Mouse (Mus musculus): ENCODE results near the gene Siae. TPM values are rescaled to one million over a fixed set of nuclear protein-coding genes. Genes with fewer than 3 reads are reported as not detected.

The Siae gene
- polyA plus RNA-seq, 1 experiment = not detected

DNA sequence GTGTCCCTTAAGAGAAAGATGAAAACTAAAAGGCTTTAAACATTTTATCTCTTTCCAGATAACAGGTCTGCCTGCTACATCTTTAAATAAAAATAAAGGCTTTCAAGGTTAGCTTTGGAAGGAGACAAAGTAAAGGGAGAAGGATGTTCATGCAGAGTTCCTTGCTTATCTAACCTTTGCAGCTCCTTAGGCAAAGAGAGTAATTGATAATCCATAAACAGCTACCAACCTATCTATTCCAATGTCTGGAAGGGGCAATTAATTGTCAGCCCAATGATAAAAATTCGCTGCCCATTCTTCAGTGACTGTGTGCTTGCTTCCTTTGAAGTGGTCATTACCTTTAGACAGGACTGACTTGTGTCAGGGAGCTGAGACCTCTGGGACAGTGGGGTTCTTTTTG is 8.3 kb downstream of the Siae start:
- no peak overlapping the region for H3K4me3 ChIP-seq (ENCODE audit: insufficient read depth, low read depth, low read length)
- H3K27ac ChIP-seq (ENCODE audit: insufficient read depth, low read depth, low read length) = no peak overlapping the region
- WGBS = 80% methylated on average over 1 of the region's 1 CpGs
- TF ChIP-seq CTCF (IDR thresholded peaks at IDR 0.05; ENCODE audit: insufficient read depth, low read depth, low read length) (no peak), POLR2A (IDR thresholded peaks at IDR 0.05; ENCODE audit: insufficient read depth, low read depth, low read length) (no peak)
- H3K4me1 ChIP-seq (ENCODE audit: control insufficient read depth, insufficient read depth, low read length) = peaks cover 14% of the 10 kb centered on the region

DNA sequence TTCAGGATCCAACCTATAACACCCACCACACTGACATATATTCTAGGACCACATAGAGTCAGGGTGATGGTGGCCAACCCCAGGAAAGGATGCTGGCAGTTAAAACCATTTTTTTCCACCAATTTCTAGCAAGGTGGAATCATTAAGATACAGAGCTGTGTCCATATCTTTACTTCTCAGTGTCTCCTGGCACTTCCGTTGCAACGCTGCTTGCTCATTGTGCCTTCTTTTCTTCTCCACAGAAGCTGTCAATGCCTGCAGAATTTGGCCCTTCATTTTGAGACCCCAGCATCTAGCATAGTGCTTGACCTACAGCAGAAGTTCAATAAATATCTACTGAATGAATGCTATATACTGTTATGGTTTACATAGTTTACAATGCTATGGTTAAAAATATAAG is 11.5 kb downstream of the Siae start:
- 77% methylated on average over 2 of the region's 2 CpGs for WGBS
- Histone ChIP-seq H3K27ac (ENCODE audit: insufficient read depth, low read depth, low read length) (no peak overlapping the region), H3K4me3 (ENCODE audit: insufficient read depth, low read depth, low read length) (no peak overlapping the region), H3K4me1 (ENCODE audit: control insufficient read depth, insufficient read depth, low read length) (peaks cover 15% of the 10 kb centered on the region)
- TF ChIP-seq CTCF (IDR thresholded peaks at IDR 0.05; ENCODE audit: insufficient read depth, low read depth, low read length) (no peak), POLR2A (IDR thresholded peaks at IDR 0.05; ENCODE audit: insufficient read depth, low read depth, low read length) (no peak)

DNA sequence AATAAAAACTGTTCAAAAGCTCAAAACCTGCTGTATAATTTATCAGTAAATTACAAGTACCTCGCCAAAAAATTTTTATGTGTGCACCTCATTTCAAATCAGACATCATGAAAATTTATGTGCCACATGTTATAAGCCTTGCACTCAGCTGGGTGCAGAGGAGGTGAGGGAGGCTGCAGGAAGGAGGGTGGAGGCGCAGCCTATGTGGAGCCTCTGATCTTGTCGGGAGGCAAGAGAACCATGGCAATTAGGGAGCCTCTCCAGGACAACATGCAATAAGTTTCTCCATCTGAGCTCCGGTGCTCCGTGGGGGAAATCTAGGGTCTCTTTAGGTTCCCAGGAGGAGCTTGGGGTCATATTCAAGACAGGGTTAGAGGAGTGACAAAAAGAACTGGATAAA is 12.0 kb downstream of the Siae start:
- TF ChIP-seq POLR2A (IDR thresholded peaks at IDR 0.05; ENCODE audit: insufficient read depth, low read depth, low read length) = no peak
- TF ChIP-seq CTCF (IDR thresholded peaks at IDR 0.05; ENCODE audit: insufficient read depth, low read depth, low read length) = no peak
- Histone ChIP-seq H3K27ac (ENCODE audit: insufficient read depth, low read depth, low read length) (peak overlapping the region; percentile 71), H3K4me3 (ENCODE audit: insufficient read depth, low read depth, low read length) (no peak overlapping the region), H3K4me1 (ENCODE audit: control insufficient read depth, insufficient read depth, low read length) (peaks cover 15% of the 10 kb centered on the region)
- 39% methylated on average over 5 of the region's 5 CpGs for WGBS

DNA sequence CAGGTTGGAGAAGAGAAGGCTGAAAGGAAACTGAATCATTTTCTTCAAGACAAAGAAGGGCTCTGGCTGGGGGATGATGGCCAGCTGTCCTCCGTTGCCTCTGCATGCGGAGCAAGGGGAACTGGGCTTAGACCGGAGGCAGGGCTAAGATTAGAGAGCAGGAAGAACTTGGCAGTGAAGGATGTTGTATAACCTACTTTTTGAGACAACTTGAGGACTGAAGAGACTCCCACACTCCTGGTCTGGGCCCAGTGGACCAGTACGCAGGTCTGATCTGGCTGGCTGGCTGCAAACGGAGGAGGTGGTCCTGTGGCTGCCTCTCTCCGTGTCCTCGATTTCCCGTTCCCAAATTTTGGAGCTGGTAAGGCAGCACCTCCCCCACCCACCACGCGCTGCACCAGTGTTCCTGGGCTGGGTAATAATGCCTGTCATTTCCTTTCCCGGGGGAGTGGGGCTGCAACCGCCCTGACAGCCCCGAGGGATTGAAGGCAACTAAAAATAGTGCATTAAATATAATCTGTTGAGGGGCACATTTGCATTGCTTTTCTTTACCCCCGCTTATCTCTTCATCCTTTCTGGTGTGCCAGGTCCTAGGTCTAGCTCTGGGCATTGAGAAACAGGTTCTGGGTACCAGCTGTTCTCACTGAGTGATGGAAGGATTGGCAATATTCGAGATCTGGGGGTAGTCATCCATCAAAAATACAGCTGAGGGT is 12.6 kb downstream of the Siae start:
- Histone ChIP-seq H3K4me3 (ENCODE audit: insufficient read depth, low read depth, low read length) (no peak overlapping the region), H3K27ac (ENCODE audit: insufficient read depth, low read depth, low read length) (peak overlapping the region; percentile 71)
- 18% methylated on average over 15 of the region's 15 CpGs for WGBS

DNA sequence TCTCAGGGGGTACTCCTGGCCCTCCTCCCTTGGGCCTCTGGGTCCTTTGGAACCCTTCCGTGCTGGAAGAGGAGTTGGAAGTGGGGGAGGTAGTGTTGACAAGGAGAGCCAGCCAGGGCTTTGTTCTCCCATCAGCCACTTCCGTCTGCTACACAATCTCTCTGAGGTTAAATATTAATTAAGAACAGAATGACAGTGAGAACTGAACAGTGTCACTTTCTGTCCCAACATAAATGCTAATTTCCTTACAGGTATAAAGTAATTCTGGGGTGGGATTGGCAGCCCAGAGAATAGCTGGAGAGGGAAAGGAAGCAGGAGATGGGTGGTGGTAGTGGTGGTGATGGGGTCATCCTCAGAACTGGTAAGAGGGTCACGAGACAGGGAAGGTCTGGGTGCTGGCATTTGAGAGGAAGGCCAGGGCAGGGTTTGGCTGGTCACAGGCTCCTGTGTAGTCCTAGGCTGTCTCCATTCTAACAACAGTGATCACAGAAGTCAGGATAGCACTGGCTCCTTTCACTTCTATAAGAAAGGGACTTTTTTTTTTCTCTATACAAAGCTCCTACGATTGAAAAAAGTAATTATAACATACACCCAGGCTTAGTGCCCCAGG is 13.2 kb downstream of the Siae start:
- Histone ChIP-seq H3K27ac (ENCODE audit: insufficient read depth, low read depth, low read length) (no peak overlapping the region), H3K4me3 (ENCODE audit: insufficient read depth, low read depth, low read length) (no peak overlapping the region), H3K4me1 (ENCODE audit: control insufficient read depth, insufficient read depth, low read length) (peaks cover 22% of the 10 kb centered on the region)
- WGBS = 54% methylated on average over 4 of the region's 4 CpGs
- no peak for TF ChIP-seq CTCF (IDR thresholded peaks at IDR 0.05; ENCODE audit: insufficient read depth, low read depth, low read length)
- no peak for TF ChIP-seq POLR2A (IDR thresholded peaks at IDR 0.05; ENCODE audit: insufficient read depth, low read depth, low read length)

More for the DNA sequence above, 12.6 kb downstream of the Siae start:
- peaks cover 19% of the 10 kb centered on the region for H3K4me1 ChIP-seq (ENCODE audit: control insufficient read depth, insufficient read depth, low read length)
- no peak for TF ChIP-seq CTCF (IDR thresholded peaks at IDR 0.05; ENCODE audit: insufficient read depth, low read depth, low read length)
- TF ChIP-seq POLR2A (IDR thresholded peaks at IDR 0.05; ENCODE audit: insufficient read depth, low read depth, low read length) = no peak

DNA sequence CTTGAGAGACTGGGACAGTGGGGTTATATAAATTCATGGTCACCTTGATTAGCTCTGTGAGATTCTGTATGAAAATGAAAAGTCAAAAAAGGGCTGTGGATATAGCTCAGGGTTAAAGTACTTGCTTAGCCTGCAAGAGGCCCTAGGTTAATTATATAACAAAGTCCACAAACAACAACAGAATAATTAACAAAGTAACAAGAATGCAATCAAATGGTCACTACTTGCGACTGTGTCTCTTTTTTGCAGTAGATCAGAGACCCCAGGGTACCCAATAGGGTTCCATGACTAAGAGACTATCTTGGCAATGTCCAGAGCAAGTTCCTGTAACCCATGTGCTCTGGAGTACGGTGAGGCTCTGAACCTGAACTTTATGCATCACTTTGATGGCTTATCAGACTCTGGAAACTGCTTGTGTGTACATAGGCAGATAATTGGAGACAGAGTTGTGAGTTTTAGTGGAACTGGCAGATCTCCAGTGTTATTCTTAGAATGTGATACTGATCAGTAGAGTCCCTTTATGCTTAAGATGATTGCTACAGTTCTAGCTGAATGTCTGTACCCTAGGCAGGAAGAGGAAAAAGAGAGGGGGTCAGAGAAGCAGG is 13.8 kb downstream of the Siae start:
- Histone ChIP-seq H3K27ac (ENCODE audit: insufficient read depth, low read depth, low read length) (no peak overlapping the region), H3K4me1 (ENCODE audit: control insufficient read depth, insufficient read depth, low read length) (peaks cover 22% of the 10 kb centered on the region), H3K4me3 (ENCODE audit: insufficient read depth, low read depth, low read length) (no peak overlapping the region)
- WGBS = 83% methylated on average over 2 of the region's 2 CpGs
- TF ChIP-seq POLR2A (IDR thresholded peaks at IDR 0.05; ENCODE audit: insufficient read depth, low read depth, low read length) (no peak), CTCF (IDR thresholded peaks at IDR 0.05; ENCODE audit: insufficient read depth, low read depth, low read length) (no peak)

DNA sequence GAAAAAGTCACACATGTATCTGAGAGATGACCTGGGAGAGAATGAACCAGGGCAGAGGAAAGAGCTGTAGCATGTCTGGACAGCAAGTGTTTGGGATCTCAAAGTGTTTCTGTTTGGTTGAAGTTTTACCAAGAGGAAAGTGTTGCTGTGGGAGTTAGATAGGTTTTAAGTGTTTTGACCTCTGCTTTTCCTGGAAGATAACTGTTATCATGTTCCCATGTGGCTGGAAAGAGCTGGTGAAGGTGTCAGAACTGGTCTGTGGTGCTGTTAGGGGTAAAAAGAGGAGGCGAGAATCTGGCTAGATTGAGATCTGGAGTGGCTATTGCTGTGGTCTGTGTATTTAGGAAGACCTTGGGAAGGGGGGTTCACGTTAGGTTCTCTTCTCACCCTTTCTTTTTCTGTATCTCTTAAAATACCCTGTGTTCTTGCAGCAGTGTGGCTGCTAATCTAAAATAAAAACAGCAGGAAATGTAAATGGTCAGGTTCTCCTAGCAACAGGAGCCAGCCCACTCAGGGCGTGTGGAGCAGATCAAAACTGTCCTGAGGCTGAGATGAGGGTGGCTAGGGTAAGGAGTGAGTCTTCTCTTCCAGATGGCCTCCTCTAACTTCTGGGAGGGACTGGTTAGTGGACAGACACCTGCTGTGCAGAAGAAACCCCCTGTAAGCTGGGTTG is 16.8 kb downstream of the Siae start:
- TF ChIP-seq POLR2A (IDR thresholded peaks at IDR 0.05; ENCODE audit: insufficient read depth, low read depth, low read length) (no peak), CTCF (IDR thresholded peaks at IDR 0.05; ENCODE audit: insufficient read depth, low read depth, low read length) (no peak)
- no peak overlapping the region for H3K27ac ChIP-seq (ENCODE audit: insufficient read depth, low read depth, low read length)
- H3K4me1 ChIP-seq (ENCODE audit: control insufficient read depth, insufficient read depth, low read length) = peaks cover 30% of the 10 kb centered on the region
- 51% methylated on average over 3 of the region's 3 CpGs for WGBS
- no peak overlapping the region for H3K4me3 ChIP-seq (ENCODE audit: insufficient read depth, low read depth, low read length)

DNA sequence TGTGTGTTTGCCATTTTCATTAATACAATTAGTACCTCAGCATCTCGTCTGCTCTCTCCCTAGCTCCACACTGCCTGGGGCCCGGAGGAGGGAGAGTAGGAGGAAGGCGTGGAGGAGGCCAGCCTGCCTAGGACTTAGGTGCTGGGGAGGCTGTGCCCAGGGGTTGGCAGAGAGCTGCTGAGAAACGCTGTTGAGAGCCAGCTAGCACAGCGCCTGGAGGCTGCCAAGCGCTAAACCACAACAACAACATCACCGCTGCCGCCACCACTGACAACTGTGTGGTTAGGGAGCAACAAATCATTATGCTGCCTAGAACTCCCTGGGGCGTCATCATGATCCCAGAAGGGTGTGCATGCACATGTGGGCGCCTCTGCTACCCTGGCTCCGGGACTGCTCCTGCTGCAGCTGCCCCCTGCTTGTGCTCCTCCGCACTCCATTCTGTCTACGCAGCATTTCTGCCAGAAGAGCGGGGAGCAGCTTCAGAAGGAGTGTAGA is 21.0 kb downstream of the Siae start:
- TF ChIP-seq POLR2A (IDR thresholded peaks at IDR 0.05; ENCODE audit: insufficient read depth, low read depth, low read length) (no peak), CTCF (IDR thresholded peaks at IDR 0.05; ENCODE audit: insufficient read depth, low read depth, low read length) (no peak)
- Histone ChIP-seq H3K4me3 (ENCODE audit: insufficient read depth, low read depth, low read length) (peak overlapping the region; percentile 12), H3K4me1 (ENCODE audit: control insufficient read depth, insufficient read depth, low read length) (peaks cover 16% of the 10 kb centered on the region), H3K27ac (ENCODE audit: insufficient read depth, low read depth, low read length) (peak overlapping the region; percentile 76)
- 11% methylated on average over 14 of the region's 14 CpGs for WGBS
